Mouse (Mus musculus): ENCODE results near the gene Rrp12. TPM values are rescaled to one million over a fixed set of nuclear protein-coding genes. Genes with fewer than 3 reads are reported as not detected.
"Not testable (repeated sequence)": the region's sequence is repeated elsewhere in the genome, so short reads cannot be mapped to it uniquely, and the experiment has no call there.

Gene Rrp12
- polyA plus RNA-seq, 1 experiment from 2014 or later: 13.7 TPM

GRCm38 (mm10) chr19:41914592-41914882 is 18.6 kb upstream of the Rrp12 start:
- ATAC-seq (ENCODE audit: borderline replicate concordance, extremely low read depth, low FRiP score, low TSS enrichment); H3K4me3 ChIP-seq; H3K9me3 ChIP-seq; H3K27ac ChIP-seq; H3K9ac ChIP-seq; H3K27me3 ChIP-seq: not testable (repeated sequence)
- Histone ChIP-seq H3K4me2 (peak overlapping the region; percentile 80), H3K36me3 (peaks cover 32% of the 10 kb centered on the region), H3K4me1 (peaks cover 22% of the 10 kb centered on the region)

- Histone ChIP-seq H3K36me3 (peaks cover 26% of the 10 kb centered on the region), H3K9me3 (no peaks in the 10 kb centered on the region), H3K4me2 (peak overlapping the region; percentile 80), H3K27ac (no peak overlapping the region; the same call in 1 of the 2 replicates), H3K9ac (peak overlapping the region; percentile 90), H3K27me3 (no peaks in the 10 kb centered on the region), H3K4me3 (peak overlapping the region; percentile 87), H3K4me1 (peaks cover 22% of the 10 kb centered on the region)
- no peak for ATAC-seq (ENCODE audit: borderline replicate concordance, extremely low read depth, low FRiP score, low TSS enrichment)
- 32% methylated on average over 6 of the region's 6 CpGs for WGBS
These were observed 18.0 kb upstream of the Rrp12 start for GRCm38 (mm10) chr19:41913774-41914591.

GRCm38 (mm10) chr19:41912121-41913080 is 16.4 kb upstream of the Rrp12 start:
- Histone ChIP-seq H3K4me2 (peak overlapping the region; percentile 80), H3K36me3 (peaks cover 21% of the 10 kb centered on the region), H3K9ac (peak overlapping the region; percentile 90), H3K27me3 (no peaks in the 10 kb centered on the region), H3K27ac (peak overlapping the region; percentile 96), H3K9me3 (no peaks in the 10 kb centered on the region), H3K4me3 (peak overlapping the region; percentile 87), H3K4me1 (peaks cover 34% of the 10 kb centered on the region)
- WGBS: under 1% methylated on average over 53 of the region's 53 CpGs
- ATAC-seq (ENCODE audit: borderline replicate concordance, extremely low read depth, low FRiP score, low TSS enrichment): peak; percentile 65

GRCm38 (mm10) chr19:41911178-41912073 is 15.5 kb upstream of the Rrp12 start, which contains the start of gene Pgam1:
Gene Pgam1, plus strand, starts transcription at chr19:41911923.
- Histone ChIP-seq H3K4me1 (peaks cover 41% of the 10 kb centered on the region), H3K9ac (peak within 1 kb of the TSS; percentile 90), H3K9me3 (no peaks in the 10 kb centered on the region), H3K4me2 (peak within 1 kb of the TSS; percentile 80), H3K36me3 (peaks cover 11% of the 10 kb centered on the region), H3K27ac (peak within 1 kb of the TSS; percentile 96), H3K4me3 (peak within 1 kb of the TSS; percentile 87), H3K27me3 (no peaks in the 10 kb centered on the region)
- WGBS: 4% methylated on average over 53 of the region's 54 CpGs
- peak; percentile 95 for ATAC-seq (ENCODE audit: borderline replicate concordance, extremely low read depth, low FRiP score, low TSS enrichment)

GRCm38 (mm10) chr19:41910396-41910795 is 14.4 kb upstream of the Rrp12 start:
- peaks cover 3% of the 10 kb centered on the region; the same call in 1 of the 2 replicates for H3K36me3 ChIP-seq
- 59% methylated on average over 2 of the region's 2 CpGs for WGBS
- ATAC-seq (ENCODE audit: borderline replicate concordance, extremely low read depth, low FRiP score, low TSS enrichment): no peak
- H3K27me3 ChIP-seq: no peaks in the 10 kb centered on the region
- no peaks in the 10 kb centered on the region for H3K9me3 ChIP-seq
- H3K4me3 ChIP-seq: no peak overlapping the region
- no peak overlapping the region for H3K4me2 ChIP-seq
- H3K27ac ChIP-seq: peak overlapping the region; percentile 69
- peaks cover 46% of the 10 kb centered on the region for H3K4me1 ChIP-seq
- no peak overlapping the region for H3K9ac ChIP-seq

- Histone ChIP-seq H3K27ac (no peak overlapping the region), H3K4me2 (no peak overlapping the region), H3K4me3 (no peak overlapping the region), H3K27me3 (no peaks in the 10 kb centered on the region), H3K9me3 (no peaks in the 10 kb centered on the region), H3K36me3 (no peaks in the 10 kb centered on the region), H3K4me1 (peaks cover 37% of the 10 kb centered on the region), H3K9ac (no peak overlapping the region)
- no peak for ATAC-seq (ENCODE audit: borderline replicate concordance, extremely low read depth, low FRiP score, low TSS enrichment)
- WGBS: 75% methylated on average over 3 of the region's 3 CpGs
These were observed 12.8 kb upstream of the Rrp12 start for GRCm38 (mm10) chr19:41908736-41909135.

- no peaks in the 10 kb centered on the region for H3K9me3 ChIP-seq
- H3K9ac ChIP-seq: no peak overlapping the region
- 20% methylated on average over 8 of the region's 8 CpGs for WGBS
- H3K4me3 ChIP-seq: no peak overlapping the region
- H3K27ac ChIP-seq: peak overlapping the region; percentile 66
- H3K36me3 ChIP-seq: no peaks in the 10 kb centered on the region
- H3K4me2 ChIP-seq: 0 out of 2 replicates have a peak overlapping the region, but pooled peaks have one; percentile 3
- H3K4me1 ChIP-seq: peaks cover 27% of the 10 kb centered on the region
- no peaks in the 10 kb centered on the region for H3K27me3 ChIP-seq
- ATAC-seq (ENCODE audit: borderline replicate concordance, extremely low read depth, low FRiP score, low TSS enrichment): no peak
These were observed 11.2 kb upstream of the Rrp12 start for GRCm38 (mm10) chr19:41907079-41907760.

- H3K4me1 ChIP-seq: peaks cover 31% of the 10 kb centered on the region
- H3K27ac ChIP-seq: peak overlapping the region; percentile 66
These were observed 10.5 kb upstream of the Rrp12 start for GRCm38 (mm10) chr19:41906311-41907078.

GRCm38 (mm10) chr19:41905246-41905645 is 9.3 kb upstream of the Rrp12 start:
- no peak overlapping the region for H3K27ac ChIP-seq
- WGBS: 70% methylated on average over 2 of the region's 2 CpGs
- no peak overlapping the region for H3K4me3 ChIP-seq
- peaks cover 28% of the 10 kb centered on the region for H3K4me1 ChIP-seq
- no peaks in the 10 kb centered on the region for H3K9me3 ChIP-seq
- H3K27me3 ChIP-seq: no peaks in the 10 kb centered on the region
- no peak overlapping the region for H3K4me2 ChIP-seq
- ATAC-seq (ENCODE audit: borderline replicate concordance, extremely low read depth, low FRiP score, low TSS enrichment): no peak
- no peaks in the 10 kb centered on the region for H3K36me3 ChIP-seq
- no peak overlapping the region for H3K9ac ChIP-seq

More at GRCm38 (mm10) chr19:41906311-41907078, 10.5 kb upstream of the Rrp12 start:
- no peak overlapping the region for H3K9ac ChIP-seq
- H3K9me3 ChIP-seq: no peaks in the 10 kb centered on the region
- no peak overlapping the region for H3K4me3 ChIP-seq
- no peaks in the 10 kb centered on the region for H3K27me3 ChIP-seq
- no peak for ATAC-seq (ENCODE audit: borderline replicate concordance, extremely low read depth, low FRiP score, low TSS enrichment)
- H3K4me2 ChIP-seq: no peak overlapping the region
- no peaks in the 10 kb centered on the region for H3K36me3 ChIP-seq
- 36% methylated on average over 6 of the region's 6 CpGs for WGBS

- Histone ChIP-seq H3K36me3 (no peaks in the 10 kb centered on the region), H3K9me3 (no peaks in the 10 kb centered on the region), H3K9ac (no peak overlapping the region), H3K4me3 (no peak overlapping the region), H3K27me3 (no peaks in the 10 kb centered on the region), H3K4me1 (peaks cover 23% of the 10 kb centered on the region), H3K27ac (no peak overlapping the region), H3K4me2 (no peak overlapping the region)
- WGBS: 76% methylated on average over 10 of the region's 10 CpGs
- no peak for ATAC-seq (ENCODE audit: borderline replicate concordance, extremely low read depth, low FRiP score, low TSS enrichment)
These were observed 7.0 kb upstream of the Rrp12 start for GRCm38 (mm10) chr19:41902848-41903593.

Measured in lung, embryonic 15.5 days (tissue).